Mouse (Mus musculus) embryonic fibroblast, embryonic 13.5 days (primary cell): ENCODE data around the gene Gpr6.

ENCODE experiments used
- CTCF ChIP-seq: IDR thresholded peaks from 2 replicates; pipeline ENCODE4 v1.5.1; 2011; ENCODE audit warnings: mild to moderate bottlenecking, control low read depth, low read length, moderate library complexity, borderline replicate concordance; ENCODE audit not compliant: insufficient read depth
- POLR2A ChIP-seq: IDR thresholded peaks from 2 replicates; pipeline ENCODE4 v1.6.1; 2011; ENCODE audit warnings: low read depth, mild to moderate bottlenecking, control low read depth, low read length, moderate library complexity

DNA sequence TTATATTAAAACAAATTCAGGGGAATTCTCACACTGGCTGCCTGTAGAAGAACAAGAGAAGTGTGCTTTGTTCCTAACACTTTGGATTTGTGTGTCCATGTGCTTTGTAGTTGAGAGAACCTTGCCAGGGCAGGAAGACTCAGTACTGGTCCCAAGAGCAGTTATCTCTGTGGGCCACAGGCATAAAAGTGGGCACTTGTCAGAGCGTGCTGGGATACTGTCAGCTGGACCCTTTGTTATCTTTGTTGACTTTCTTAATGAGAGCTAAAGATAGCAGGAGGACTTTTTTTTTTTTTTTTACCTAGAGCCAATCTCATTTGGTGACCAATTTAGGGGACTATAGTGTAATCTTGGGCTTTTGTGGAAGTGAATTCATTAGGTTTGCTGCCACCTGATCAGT lies 47.2 kb downstream of the Gpr6 start:
- TF ChIP-seq CTCF (no peak), POLR2A (no peak)
